Mouse (Mus musculus) mammary gland, adult 2 months (tissue): ENCODE data around the gene Mnx1. TPM values are rescaled to one million over a fixed set of nuclear protein-coding genes. Genes with fewer than 3 reads are reported as not detected.

Experiments used
- polyA plus RNA-seq: library from polyadenylated mRNA; depleted of rRNA; stranded (reverse); fragments of >200 nt; gene quantifications from 2 replicates; pipeline ENCODE4 v1.2.3, GENCODE M21; 2012; ENCODE audit warnings: low replicate concordance; rRNA removed

Gene Mnx1
- not detected in 2 replicates for polyA plus RNA-seq

GRCm38 (mm10) chr5:29478208-29479197, at the start of gene Mnx1:
Mnx1 (minus strand) TSS chr5:29478470.

DNA sequence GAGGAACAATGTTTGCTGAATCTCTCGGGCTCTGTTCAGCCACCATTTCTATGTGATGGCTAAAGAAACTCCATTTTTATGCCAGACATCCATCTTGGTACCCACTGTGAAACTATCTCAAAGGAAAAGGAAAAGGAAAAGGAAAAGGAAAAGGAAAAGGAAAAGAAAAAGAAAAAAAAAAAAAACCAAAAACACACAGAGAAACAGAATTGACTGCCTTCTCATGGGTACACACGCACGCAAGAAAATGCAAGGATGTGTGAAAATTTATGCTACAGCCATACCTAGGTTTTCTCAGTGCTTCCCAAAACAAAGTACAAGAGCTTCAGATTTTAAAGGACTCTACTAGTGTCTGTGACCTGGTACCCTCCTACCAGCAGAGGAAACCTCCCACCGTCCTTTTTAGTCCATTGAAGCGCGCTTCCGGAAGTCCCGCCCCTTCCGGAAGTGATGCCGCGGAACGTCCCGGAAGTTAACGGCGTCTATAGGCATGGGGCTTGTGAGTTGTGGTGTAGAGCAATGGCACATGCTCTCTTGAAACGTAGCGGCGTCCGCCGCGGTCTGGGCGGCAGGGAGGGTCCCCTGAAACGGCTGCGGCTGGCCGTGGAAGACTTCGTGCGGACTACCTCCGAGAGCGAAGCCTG, 43.9 kb downstream of the Mnx1 start, which contains the start of gene Nom1:
Nom1 (plus strand) TSS at position 437 of the 644 bp plus-strand sequence.

Other genes with a start within 250 kb of the Mnx1 start
- 2.3 and 6.6 TPM in 2 replicates for gene Lmbr1, start 100.1 kb downstream of the Mnx1 start, polyA plus RNA-seq
- gene Nom1, start 43.8 kb downstream of the Mnx1 start, polyA plus RNA-seq = 3.0 and 7.8 TPM in 2 replicates
- 7.7 and 17.3 TPM in 2 replicates for gene Ube3c, start 90.8 kb upstream of the Mnx1 start, polyA plus RNA-seq